8 mouse cellular contexts compared by ENCODE assay signal in the genomic region with DNA sequence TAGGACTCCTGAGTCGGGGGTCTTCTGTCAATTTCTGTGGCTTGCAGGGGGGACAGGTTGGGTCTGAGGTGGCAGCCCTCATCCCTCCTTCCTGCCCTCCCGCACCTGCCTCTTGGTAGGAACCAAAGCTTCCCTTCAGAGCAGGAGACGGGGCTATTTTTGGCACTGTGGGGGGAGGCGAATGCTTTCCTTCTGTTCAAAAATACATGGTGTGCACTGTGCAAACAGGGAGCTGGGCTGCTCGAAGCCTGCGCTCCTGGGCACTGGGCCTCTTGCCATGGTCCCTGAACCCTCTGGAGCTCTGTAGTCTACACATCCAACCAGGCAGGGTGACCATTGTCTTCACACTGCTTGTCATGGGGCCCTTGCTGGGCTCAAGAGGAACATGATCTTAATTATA. TPM values are rescaled to one million over a fixed set of nuclear protein-coding genes. Genes with fewer than 3 reads are reported as not detected.
DNase-seq lines count a peak whose midpoint lies in the region; ATAC-seq lines count a peak whose summit lies in the region.

No protein-coding gene starts in this region.

- DNase-seq in kidney, postnatal 36 days: no peak
- peak; percentile 68 to 70 for DNase-seq in cerebellum, postnatal 10 days
- DNase-seq in heart, postnatal 10 days: peak; percentile 48
- DNase-seq in adrenal gland, postnatal 25 days: no peak
- DNase-seq in adrenal gland, adult (ENCODE audit: inconsistent age in 2 of 2, low spot score in 1 of 2): no peak

- H3K9ac ChIP-seq in kidney, embryonic 14.5 days (ENCODE audit: low read depth, low read length): no peak overlapping the region
- H3K9ac ChIP-seq in limb, embryonic 13.5 days: peak overlapping the region; percentile 45

- peaks cover 44% of the 10 kb centered on the region for H3K4me1 ChIP-seq in kidney, embryonic 14.5 days (ENCODE audit: control insufficient read depth, insufficient read depth, low read length)
- peaks cover 61% of the 10 kb centered on the region for H3K4me1 ChIP-seq in limb, embryonic 13.5 days

- H3K27ac ChIP-seq in kidney, embryonic 14.5 days (ENCODE audit: low read depth, low read length): 0 out of 2 replicates have a peak overlapping the region, but pooled peaks have one; percentile 44
- no peak overlapping the region for H3K27ac ChIP-seq in limb, embryonic 13.5 days

- H3K4me3 ChIP-seq in kidney, embryonic 14.5 days (ENCODE audit: low read length): no peak overlapping the region
- no peak overlapping the region for H3K4me3 ChIP-seq in limb, embryonic 13.5 days

- H3K36me3 ChIP-seq in kidney, embryonic 14.5 days (ENCODE audit: control insufficient read depth, insufficient read depth, low read length): no peaks in the 10 kb centered on the region
- H3K36me3 ChIP-seq in limb, embryonic 13.5 days: peaks cover 5% of the 10 kb centered on the region

- peak overlapping the region; percentile 30; the same call in 1 of the 2 replicates for H3K4me2 ChIP-seq in kidney, embryonic 14.5 days (replicated peaks; ENCODE audit: low read depth, low read length)
- H3K4me2 ChIP-seq in limb, embryonic 13.5 days (replicated peaks): peak overlapping the region; percentile 50; the same call in 1 of the 2 replicates

- intact Hi-C loops in heart, postnatal 10 days (cut with DNase I): no loop called here

- ATAC-seq in kidney, embryonic 14.5 days (ENCODE audit: low FRiP score, low TSS enrichment): no peak
- ATAC-seq in limb, embryonic 13.5 days (ENCODE audit: low FRiP score, low read depth): no peak
- ATAC-seq in megakaryocyte progenitor cell, adult 5-6 weeks (replicated peaks; ENCODE audit: poor library complexity): no peak

- no peaks in the 10 kb centered on the region for H3K27me3 ChIP-seq in kidney, embryonic 14.5 days (ENCODE audit: control insufficient read depth, insufficient read depth, low read length)
- no peaks in the 10 kb centered on the region for H3K27me3 ChIP-seq in limb, embryonic 13.5 days

- no peaks in the 10 kb centered on the region for H3K9me3 ChIP-seq in kidney, embryonic 14.5 days (ENCODE audit: control insufficient read depth, low read length)
- no peaks in the 10 kb centered on the region for H3K9me3 ChIP-seq in limb, embryonic 13.5 days

- 66% methylated on average over 6 of the region's 6 CpGs for WGBS in kidney, embryonic 14.5 days
- 60% methylated on average over 6 of the region's 6 CpGs for WGBS in limb, embryonic 13.5 days

RNA-seq across cellular contexts. Expression of gene Ncs1, which starts 11.5 kb away (rescaled TPM):
- polyA plus RNA-seq in kidney, embryonic 14.5 days (2014; fragmentation: Nextera tagmentation; extraction: Ambion mirVana): 34.5 and 57.0 TPM in 2 replicates
- 10 to 100 TPM; 10.8 to 17.1 TPM for total RNA-seq in heart, postnatal 10 days (2021)
- polyA plus RNA-seq in limb, embryonic 13.5 days (2015; fragmentation: Nextera tagmentation; extraction: Ambion mirVana): 46.4 and 49.6 TPM in 2 replicates
- 1.2 and 2.3 TPM in 2 replicates for total RNA-seq in megakaryocyte progenitor cell, adult 5-6 weeks (2015)
- 1.7 TPM in 2 replicates for total RNA-seq in megakaryocyte progenitor cell, adult 5-6 weeks (2017)
- total RNA-seq in adrenal gland, postnatal 25 days (2021): 2.9 and 4.1 TPM in 2 replicates

RNA-seq across cellular contexts. Expression of gene Hmcn2, which starts 57.1 kb away (rescaled TPM):
- polyA plus RNA-seq in kidney, embryonic 14.5 days (2014; fragmentation: Nextera tagmentation; extraction: Ambion mirVana): 0.10 TPM in 1 of 2 replicates, not detected in the other
- 10 to 100 TPM; 23.4 to 24.3 TPM for total RNA-seq in heart, postnatal 10 days (2021)
- polyA plus RNA-seq in limb, embryonic 13.5 days (2015; fragmentation: Nextera tagmentation; extraction: Ambion mirVana): 0.03 and 0.06 TPM in 2 replicates
- not detected in 2 replicates for total RNA-seq in megakaryocyte progenitor cell, adult 5-6 weeks (2015)
- 0.21 TPM in 1 of 2 replicates, not detected in the other for total RNA-seq in megakaryocyte progenitor cell, adult 5-6 weeks (2017)
- 0.76 and 1.9 TPM in 2 replicates for total RNA-seq in adrenal gland, postnatal 25 days (2021)

Comparison
In these comparisons a context has a peak if more than half of its experiments do, and no peak if none do; other contexts are left out.
1. DNase-seq: peak in cerebellum, postnatal 10 days (2 of 2) and heart, postnatal 10 days (2 of 2); none in kidney, postnatal 36 days (0 of 2), adrenal gland, postnatal 25 days (single experiment) and adrenal gland, adult (0 of 2).